Mouse (Mus musculus) myocyte (in vitro differentiated cells): ENCODE data around the gene Tnip1.

Source experiments
- E2F4 ChIP-seq: IDR thresholded peaks from one replicate; pipeline ENCODE4 v1.6.1; 2011; ENCODE audit warnings: mild to moderate bottlenecking, control low read depth, moderate library complexity; ENCODE audit not compliant: insufficient read depth
- MAX ChIP-seq: IDR thresholded peaks from one replicate; pipeline ENCODE4 v1.6.1; 2011; ENCODE audit warnings: low read depth, mild to moderate bottlenecking, control low read depth
- MYOD1 ChIP-seq, 3 experiments: IDR thresholded peaks; one replicate each; pipeline ENCODE4 v1.6.1; 2011; ENCODE audit warnings: control low read depth in 2 of 3, low read depth in 2 of 3, mild to moderate bottlenecking in 2 of 3, moderate library complexity in 1 of 3; ENCODE audit not compliant: insufficient read length in 2 of 3, control insufficient read depth in 1 of 3
- MYOG ChIP-seq, 3 experiments: IDR thresholded peaks; one replicate each; pipeline ENCODE4 v1.6.1; 2011; ENCODE audit warnings: control low read depth in 2 of 3, low read depth in 2 of 3, mild to moderate bottlenecking in 2 of 3; ENCODE audit not compliant: insufficient read length in 2 of 3, control insufficient read depth in 1 of 3, insufficient read depth in 1 of 3
- POLR2A ChIP-seq: IDR thresholded peaks from one replicate; pipeline ENCODE4 v1.6.1; 2011; ENCODE audit warnings: low read depth, mild to moderate bottlenecking, control low read depth, moderate library complexity; ENCODE audit not compliant: insufficient read length
- POLR2AphosphoS2 ChIP-seq: IDR thresholded peaks from one replicate; pipeline ENCODE4 v1.6.1; 2011; ENCODE audit warnings: low read depth, control low read depth; ENCODE audit not compliant: insufficient read length
- REST ChIP-seq: IDR thresholded peaks from one replicate; pipeline ENCODE4 v1.6.1; 2011; ENCODE audit warnings: mild to moderate bottlenecking, control low read depth, moderate library complexity; ENCODE audit not compliant: insufficient read depth, insufficient read length
- TCF12 ChIP-seq: IDR thresholded peaks from one replicate; pipeline ENCODE4 v1.6.1; 2011; ENCODE audit warnings: mild to moderate bottlenecking, control low read depth; ENCODE audit not compliant: poor library complexity, insufficient read depth, severe bottlenecking
- TCF3 ChIP-seq: IDR thresholded peaks from one replicate; pipeline ENCODE4 v1.6.1; 2011; ENCODE audit warnings: low read depth, control low read depth; ENCODE audit not compliant: insufficient read length
- USF1 ChIP-seq: IDR thresholded peaks from one replicate; pipeline ENCODE4 v1.6.1; 2011; ENCODE audit warnings: low read depth, mild to moderate bottlenecking, control low read depth, moderate library complexity

DNA sequence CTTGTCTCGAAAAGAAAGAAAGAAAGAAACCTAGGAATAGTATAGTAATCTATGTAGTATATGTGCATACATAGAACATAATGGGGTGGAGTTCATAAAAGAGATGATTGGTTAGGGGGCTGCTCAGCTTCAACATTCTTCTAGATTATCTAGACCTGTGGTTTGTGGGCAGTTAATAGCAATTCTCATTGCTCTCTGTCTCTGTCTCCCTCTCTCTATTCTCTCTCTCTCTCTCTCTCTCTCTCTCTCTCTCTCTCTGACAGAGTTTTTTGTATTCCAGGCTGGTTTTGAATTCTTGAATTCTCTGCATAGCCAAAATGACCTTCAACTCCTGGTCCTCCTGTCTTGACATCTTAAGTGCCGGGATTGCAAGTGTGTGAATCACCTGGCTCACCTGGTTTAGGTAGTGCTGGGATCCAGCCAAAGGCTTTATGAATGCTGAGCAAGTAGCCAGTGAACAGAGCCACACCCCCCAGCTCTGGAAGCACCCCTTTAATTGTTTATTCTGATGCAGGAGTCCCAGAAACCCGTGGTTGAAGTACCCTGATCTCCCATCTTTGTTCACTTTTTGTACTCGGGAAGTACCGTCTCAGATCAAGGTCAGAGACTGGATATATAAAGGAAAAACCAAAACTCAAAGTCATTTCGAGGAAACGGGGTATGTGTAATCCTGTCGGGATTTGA, 8.8 kb upstream of the Tnip1 start:
- TF ChIP-seq MYOG (IDR thresholded peaks at IDR 0.05; ENCODE audit: control insufficient read depth in 1 of 3, insufficient read depth in 1 of 3, insufficient read length in 2 of 3, low read depth in 2 of 3), result no peak
- no peak for TF ChIP-seq POLR2A
- TF ChIP-seq REST, result no peak
- TF ChIP-seq E2F4, result no peak
- no peak for TF ChIP-seq TCF3
- TF ChIP-seq USF1, result no peak
- TF ChIP-seq POLR2AphosphoS2, result no peak
- TF ChIP-seq MAX, result no peak
- TF ChIP-seq TCF12, result no peak
- TF ChIP-seq MYOD1 (IDR thresholded peaks at IDR 0.05; ENCODE audit: control insufficient read depth in 1 of 3, insufficient read length in 2 of 3, low read depth in 2 of 3), result no peak
